ENCODE assay signal across 30 mouse cellular contexts in genomic region chr11:102331806-102332205, GRCm38 (mm10).
"Had no signal": no experiment of that assay in that cellular context is flagged by ENCODE, and none has a peak within 500 bp of the region (broad histone marks: within the 10 kb centered on the region; RNA-seq: fewer than 3 reads in every experiment).

No protein-coding gene starts in this region.

- H3K9ac ChIP-seq: heart, embryonic 12.5 days; hindbrain, embryonic 12.5 days; hindbrain, embryonic 14.5 days; intestine, embryonic 15.5 days; kidney, embryonic 15.5 days; limb, embryonic 13.5 days; limb, embryonic 15.5 days; liver, embryonic 13.5 days; liver, embryonic 15.5 days; liver, postnatal 0 days had no signal

- H3K36me3 ChIP-seq: heart, embryonic 10.5 days; heart, embryonic 12.5 days; hindbrain, embryonic 10.5 days; hindbrain, embryonic 12.5 days; intestine, embryonic 15.5 days; kidney, embryonic 15.5 days; limb, embryonic 13.5 days; limb, embryonic 15.5 days; liver, embryonic 13.5 days; liver, embryonic 15.5 days had no signal

- H3K27ac ChIP-seq: gastrocnemius, adult 2 months; heart, embryonic 10.5 days; hindbrain, embryonic 10.5 days; hindbrain, embryonic 12.5 days; hindbrain, embryonic 14.5 days; intestine, embryonic 15.5 days; kidney, embryonic 15.5 days; kidney, postnatal 0 days; left cerebral cortex, adult 2 months; limb, embryonic 13.5 days; limb, embryonic 15.5 days; liver, embryonic 13.5 days; liver, embryonic 15.5 days had no signal

- H3K4me3 ChIP-seq: gastrocnemius, adult 2 months; heart, embryonic 10.5 days; heart, embryonic 12.5 days; hindbrain, embryonic 10.5 days; hindbrain, embryonic 12.5 days; intestine, embryonic 15.5 days; kidney, embryonic 15.5 days; left cerebral cortex, adult 2 months; limb, embryonic 13.5 days; limb, embryonic 15.5 days; liver, embryonic 13.5 days; liver, embryonic 15.5 days had no signal

- H3K27me3 ChIP-seq: hindbrain, embryonic 12.5 days; intestine, embryonic 15.5 days; limb, embryonic 15.5 days had no signal

- ATAC-seq: hindbrain, embryonic 16.5 days; inflammation-experienced regulatory T-cells, adult 6 months; intestine, embryonic 15.5 days; intestine, postnatal 0 days; liver, postnatal 0 days had no signal

- H3K9me3 ChIP-seq: heart, embryonic 10.5 days; heart, embryonic 12.5 days; hindbrain, embryonic 10.5 days; hindbrain, embryonic 12.5 days; intestine, embryonic 15.5 days; kidney, embryonic 15.5 days; limb, embryonic 13.5 days; limb, embryonic 15.5 days; liver, embryonic 13.5 days; liver, embryonic 15.5 days had no signal

- H3K4me1 ChIP-seq: hindbrain, embryonic 12.5 days; kidney, embryonic 15.5 days; limb, embryonic 13.5 days; limb, embryonic 15.5 days; liver, embryonic 13.5 days; liver, embryonic 15.5 days had no signal

- H3K4me2 ChIP-seq: heart, embryonic 12.5 days; hindbrain, embryonic 12.5 days; hindbrain, embryonic 14.5 days; intestine, embryonic 15.5 days; kidney, embryonic 15.5 days; limb, embryonic 13.5 days; limb, embryonic 15.5 days; liver, embryonic 11.5 days; liver, embryonic 13.5 days; liver, embryonic 15.5 days had no signal

- DNase-seq: gastrocnemius, adult 2 months; gastrocnemius, postnatal 10 days; gastrocnemius, postnatal 25 days; heart, adult 18-20 months; heart, postnatal 10 days; heart, postnatal 4 days; kidney, adult 18-20 months; kidney, adult 8-10 months; kidney, postnatal 14 days; kidney, postnatal 36 days; layer of hippocampus, adult 9-11 months; layer of hippocampus, postnatal 36 days; liver, embryonic 13.5 days; liver, postnatal 0 days had no signal
